Mouse (Mus musculus): ENCODE data around the gene Lmod1. TPM values are rescaled to one million over a fixed set of nuclear protein-coding genes. Genes with fewer than 3 reads are reported as not detected.

The Lmod1 gene
- polyA plus RNA-seq, 1 experiment from 2014 or later: 0.35 TPM

DNA sequence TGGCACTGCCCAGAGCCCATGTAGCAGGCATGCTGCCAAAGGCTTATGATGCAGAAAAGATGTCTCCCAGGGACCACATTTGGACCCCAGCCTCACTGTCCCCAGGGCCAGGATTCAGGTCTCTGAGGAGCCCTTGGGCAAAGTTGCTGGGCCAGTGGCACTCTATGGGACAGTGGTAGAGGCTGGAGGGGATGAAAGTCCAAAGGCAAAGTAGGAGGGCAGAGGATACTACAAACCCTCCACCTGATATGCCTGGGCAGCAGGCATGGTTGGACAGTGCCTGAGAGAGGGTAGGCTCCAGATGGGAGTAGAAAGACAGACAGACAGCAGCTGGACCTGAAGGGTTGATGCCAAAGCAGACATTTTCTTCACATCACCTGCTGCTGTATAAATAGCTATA, 41.8 kb downstream of the Lmod1 start:
- Histone ChIP-seq H3K9me3 (no peaks in the 10 kb centered on the region), H3K36me3 (no peaks in the 10 kb centered on the region), H3K27ac (replicated peaks) (no peak overlapping the region), H3K4me3 (no peak overlapping the region), H3K9ac (no peak overlapping the region), H3K4me1 (replicated peaks) (peaks cover 20% of the 10 kb centered on the region), H3K4me2 (no peak overlapping the region), H3K27me3 (no peaks in the 10 kb centered on the region)
- no peak for ATAC-seq (ENCODE audit: low FRiP score, low read depth)

DNA sequence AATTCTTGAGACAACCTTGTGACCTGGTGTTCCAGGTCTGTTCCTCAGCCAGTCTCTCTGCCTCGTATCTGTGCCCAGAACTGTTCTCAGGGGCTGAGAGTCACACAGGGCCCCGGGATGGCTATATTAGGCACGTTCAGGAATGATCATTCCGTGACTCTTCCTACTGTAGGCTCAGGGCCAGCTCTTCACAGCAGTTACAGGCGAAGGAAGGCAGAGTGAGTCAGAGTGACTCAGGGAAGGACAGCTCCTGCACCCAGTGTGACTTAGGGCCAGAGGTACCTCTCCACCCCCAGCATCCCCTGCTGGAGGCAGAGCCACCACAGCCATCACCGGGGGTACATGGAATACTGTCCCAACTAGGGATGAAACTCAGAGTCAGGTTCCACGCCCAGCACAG, 42.4 kb downstream of the Lmod1 start:
- Histone ChIP-seq H3K36me3 (no peaks in the 10 kb centered on the region), H3K9ac (no peak overlapping the region), H3K4me2 (no peak overlapping the region), H3K4me3 (no peak overlapping the region), H3K4me1 (replicated peaks) (peaks cover 24% of the 10 kb centered on the region), H3K9me3 (no peaks in the 10 kb centered on the region), H3K27ac (replicated peaks) (no peak overlapping the region), H3K27me3 (no peaks in the 10 kb centered on the region)
- WGBS: 87% methylated on average over 7 of the region's 7 CpGs
- no peak for ATAC-seq (ENCODE audit: low FRiP score, low read depth)

GRCm38 (mm10) chr1:135367595-135367994, 43.0 kb downstream of the Lmod1 start:
- H3K36me3 ChIP-seq: no peaks in the 10 kb centered on the region
- no peak overlapping the region for H3K4me2 ChIP-seq
- no peaks in the 10 kb centered on the region for H3K9me3 ChIP-seq
- H3K4me3 ChIP-seq: no peak overlapping the region
- 83% methylated on average over 8 of the region's 8 CpGs for WGBS
- ATAC-seq (ENCODE audit: low FRiP score, low read depth): no peak
- H3K27ac ChIP-seq (replicated peaks): no peak overlapping the region
- H3K9ac ChIP-seq: no peak overlapping the region
- H3K4me1 ChIP-seq (replicated peaks): peaks cover 30% of the 10 kb centered on the region
- no peaks in the 10 kb centered on the region for H3K27me3 ChIP-seq

GRCm38 (mm10) chr1:135368245-135368644, 43.6 kb downstream of the Lmod1 start:
- H3K27me3 ChIP-seq: no peaks in the 10 kb centered on the region
- H3K4me2 ChIP-seq: peak overlapping the region; percentile 97
- peak overlapping the region; percentile 45 for H3K4me3 ChIP-seq
- peak; percentile 82 for ATAC-seq (ENCODE audit: low FRiP score, low read depth)
- H3K9ac ChIP-seq: peak overlapping the region; percentile 72
- WGBS: under 1% methylated on average over 20 of the region's 20 CpGs
- H3K4me1 ChIP-seq (replicated peaks): peaks cover 37% of the 10 kb centered on the region
- H3K9me3 ChIP-seq: no peaks in the 10 kb centered on the region
- H3K27ac ChIP-seq (replicated peaks): peak overlapping the region; percentile 34; the same call in 1 of the 2 replicates
- no peaks in the 10 kb centered on the region for H3K36me3 ChIP-seq

GRCm38 (mm10) chr1:135368982-135369381, 44.4 kb downstream of the Lmod1 start:
- Histone ChIP-seq H3K9me3 (no peaks in the 10 kb centered on the region), H3K36me3 (no peaks in the 10 kb centered on the region), H3K4me2 (peak overlapping the region; percentile 97), H3K4me3 (peak overlapping the region; percentile 45), H3K27me3 (no peaks in the 10 kb centered on the region), H3K9ac (peak overlapping the region; percentile 72), H3K27ac (replicated peaks) (no peak overlapping the region), H3K4me1 (replicated peaks) (peaks cover 44% of the 10 kb centered on the region)
- WGBS: 13% methylated on average over 14 of the region's 14 CpGs
- peak; percentile 40; the same call in 1 of the 2 replicates for ATAC-seq (ENCODE audit: low FRiP score, low read depth)

- Histone ChIP-seq H3K9me3 (no peaks in the 10 kb centered on the region), H3K4me1 (replicated peaks) (peaks cover 48% of the 10 kb centered on the region), H3K27me3 (no peaks in the 10 kb centered on the region), H3K4me2 (peak overlapping the region; percentile 97), H3K4me3 (no peak overlapping the region), H3K27ac (replicated peaks) (no peak overlapping the region), H3K9ac (no peak overlapping the region), H3K36me3 (no peaks in the 10 kb centered on the region)
- no peak for ATAC-seq (ENCODE audit: low FRiP score, low read depth)
- 79% methylated on average over 5 of the region's 5 CpGs for WGBS
Observed at GRCm38 (mm10) chr1:135369415-135369814, 44.8 kb downstream of the Lmod1 start.

DNA sequence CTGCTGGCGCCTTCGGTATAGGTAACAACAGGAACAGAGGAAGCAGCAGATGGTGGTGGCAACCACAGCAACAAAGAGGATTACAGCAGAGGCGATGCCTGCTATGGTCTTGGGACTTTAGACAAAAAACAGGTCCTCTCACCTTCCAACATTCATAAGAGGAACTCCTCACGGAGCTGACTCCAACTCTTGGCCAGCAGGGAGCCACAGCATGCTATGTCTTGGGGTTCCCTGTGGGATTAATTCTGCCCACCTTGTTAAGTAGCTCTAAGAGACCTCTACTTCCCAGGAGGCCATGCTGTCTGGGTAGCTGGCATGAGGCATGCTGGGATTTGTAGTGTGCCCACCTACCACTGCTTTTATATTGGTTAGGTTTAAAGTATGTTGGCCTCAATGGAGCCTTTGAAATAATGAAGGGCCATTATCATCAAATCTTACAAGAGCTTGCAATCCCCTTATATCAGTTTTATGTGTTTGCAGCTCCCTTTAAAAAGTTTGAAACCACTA, 48.6 kb downstream of the Lmod1 start:
- Histone ChIP-seq H3K27me3 (no peaks in the 10 kb centered on the region), H3K4me3 (peak overlapping the region; percentile 23), H3K36me3 (no peaks in the 10 kb centered on the region), H3K4me1 (replicated peaks) (peaks cover 51% of the 10 kb centered on the region), H3K9ac (0 out of 2 replicates have a peak overlapping the region, but pooled peaks have one; percentile 8), H3K4me2 (peak overlapping the region; percentile 89), H3K27ac (replicated peaks) (0 out of 2 replicates have a peak overlapping the region, but pooled peaks have one; percentile 14), H3K9me3 (no peaks in the 10 kb centered on the region)
- ATAC-seq (ENCODE audit: low FRiP score, low read depth): no peak
- 60% methylated on average over 4 of the region's 4 CpGs for WGBS

GRCm38 (mm10) chr1:135374175-135374867, 49.7 kb downstream of the Lmod1 start:
- ATAC-seq (ENCODE audit: low FRiP score, low read depth): 0 out of 2 replicates have a peak, but pooled peaks have one; percentile 7
- peak overlapping the region; percentile 86 for H3K27ac ChIP-seq (replicated peaks)
- 2% methylated on average over 19 of the region's 19 CpGs for WGBS

GRCm38 (mm10) chr1:135374868-135375581, 50.4 kb downstream of the Lmod1 start, which contains the start of gene Shisa4:
TSS of gene Shisa4 (minus strand) at chr1:135375237.
- Histone ChIP-seq H3K27me3 (no peaks in the 10 kb centered on the region), H3K4me1 (replicated peaks) (peaks cover 38% of the 10 kb centered on the region), H3K27ac (replicated peaks) (peak within 1 kb of the TSS; percentile 86), H3K9ac (peak within 1 kb of the TSS; percentile 90), H3K4me3 (peak within 1 kb of the TSS; percentile 82), H3K4me2 (peak within 1 kb of the TSS; percentile 89), H3K36me3 (no peaks in the 10 kb centered on the region), H3K9me3 (no peaks in the 10 kb centered on the region)
- WGBS: 2% methylated on average over 35 of the region's 38 CpGs
- peak; percentile 90 for ATAC-seq (ENCODE audit: low FRiP score, low read depth)

More at GRCm38 (mm10) chr1:135374175-135374867, 49.7 kb downstream of the Lmod1 start:
- Histone ChIP-seq H3K4me3 (peak overlapping the region; percentile 82), H3K9ac (peak overlapping the region; percentile 90), H3K4me2 (peak overlapping the region; percentile 89), H3K9me3 (no peaks in the 10 kb centered on the region), H3K4me1 (replicated peaks) (peaks cover 40% of the 10 kb centered on the region), H3K27me3 (no peaks in the 10 kb centered on the region), H3K36me3 (no peaks in the 10 kb centered on the region)

GRCm38 (mm10) chr1:135378576-135378975, 54.0 kb downstream of the Lmod1 start:
- Histone ChIP-seq H3K4me1 (replicated peaks) (peaks cover 21% of the 10 kb centered on the region), H3K4me2 (no peak overlapping the region), H3K27ac (replicated peaks) (no peak overlapping the region), H3K9ac (no peak overlapping the region), H3K9me3 (no peaks in the 10 kb centered on the region), H3K36me3 (peaks cover 8% of the 10 kb centered on the region; the same call in 1 of the 2 replicates), H3K27me3 (no peaks in the 10 kb centered on the region), H3K4me3 (no peak overlapping the region)
- ATAC-seq (ENCODE audit: low FRiP score, low read depth): no peak
- 65% methylated on average over 9 of the region's 9 CpGs for WGBS

GRCm38 (mm10) chr1:135379048-135379447, 54.4 kb downstream of the Lmod1 start:
- WGBS: 67% methylated on average over 2 of the region's 2 CpGs
- no peak for ATAC-seq (ENCODE audit: low FRiP score, low read depth)
- Histone ChIP-seq H3K4me1 (replicated peaks) (peaks cover 17% of the 10 kb centered on the region), H3K4me2 (no peak overlapping the region), H3K27me3 (no peaks in the 10 kb centered on the region), H3K27ac (replicated peaks) (no peak overlapping the region), H3K9ac (no peak overlapping the region), H3K36me3 (peaks cover 13% of the 10 kb centered on the region), H3K4me3 (no peak overlapping the region), H3K9me3 (no peaks in the 10 kb centered on the region)
